Mouse (Mus musculus): ENCODE results near the gene Ccdc63.

Ccdc63 gene

DNA sequence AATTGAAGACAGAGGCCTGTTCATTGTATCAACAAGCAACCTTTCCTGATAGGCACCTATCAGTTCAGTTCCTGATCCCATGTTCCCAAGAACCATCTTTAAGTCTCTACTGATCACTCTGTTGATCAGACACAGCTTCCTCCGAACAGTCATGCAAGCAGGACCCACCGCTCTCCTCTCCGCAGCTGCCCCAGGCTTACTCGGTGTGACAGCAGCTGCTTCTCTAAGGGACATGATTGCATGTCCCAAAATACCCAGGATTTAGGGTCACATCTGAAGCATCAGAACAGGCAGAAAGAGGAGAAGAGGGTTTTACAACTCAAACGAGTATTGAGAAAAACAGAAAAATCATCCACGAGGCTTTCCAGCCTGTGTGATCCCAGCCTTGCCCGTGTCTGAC lies 55.3 kb downstream of the Ccdc63 start:
- DNase-seq (ENCODE audit: low spot score in 2 of 2), result no peak

DNA sequence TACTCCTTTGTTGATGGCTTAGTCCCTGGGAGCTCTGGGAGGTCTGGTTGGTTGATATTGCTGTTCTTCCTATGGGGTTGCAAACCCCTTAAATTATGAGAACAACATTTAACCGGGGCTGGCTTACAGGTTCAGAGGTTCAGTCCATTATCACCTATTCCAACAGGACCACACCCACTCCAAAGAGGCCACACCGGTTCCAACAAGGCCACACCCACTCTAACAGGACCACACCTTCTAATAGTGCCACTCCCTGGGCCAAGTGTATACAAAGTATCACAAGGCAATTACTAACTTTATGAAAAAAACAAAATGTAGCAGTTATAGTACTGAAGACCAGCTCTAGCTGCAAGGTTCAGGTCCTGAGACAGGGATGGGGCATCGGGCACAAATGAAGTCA lies 56.2 kb downstream of the Ccdc63 start:
- no peak for DNase-seq (ENCODE audit: low spot score in 2 of 2)

DNA sequence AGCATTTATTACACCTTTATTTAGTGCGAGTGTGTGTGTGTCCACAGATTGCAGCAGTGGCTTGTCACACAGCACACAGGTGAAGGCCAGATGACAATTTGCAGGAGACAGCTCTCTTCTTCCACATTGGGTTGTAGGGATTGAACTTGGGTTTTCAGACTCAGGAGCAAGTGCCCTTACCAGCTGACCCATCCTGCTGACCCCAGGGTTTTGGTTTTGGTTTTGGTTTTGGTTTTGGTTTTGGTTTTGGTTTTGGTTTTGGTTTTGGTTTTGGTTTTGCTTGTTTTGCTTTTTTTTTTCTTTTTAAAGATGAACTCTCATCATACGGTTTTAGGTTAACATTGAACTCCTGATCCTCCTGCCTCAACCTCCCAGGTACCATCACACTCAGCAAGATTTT lies 57.3 kb downstream of the Ccdc63 start:
- DNase-seq (ENCODE audit: low spot score in 2 of 2), result no peak

- no peak for DNase-seq (ENCODE audit: low spot score in 2 of 2)
Observed at GRCm38 (mm10) chr5:122081471-122081870, 59.2 kb downstream of the Ccdc63 start.

DNA sequence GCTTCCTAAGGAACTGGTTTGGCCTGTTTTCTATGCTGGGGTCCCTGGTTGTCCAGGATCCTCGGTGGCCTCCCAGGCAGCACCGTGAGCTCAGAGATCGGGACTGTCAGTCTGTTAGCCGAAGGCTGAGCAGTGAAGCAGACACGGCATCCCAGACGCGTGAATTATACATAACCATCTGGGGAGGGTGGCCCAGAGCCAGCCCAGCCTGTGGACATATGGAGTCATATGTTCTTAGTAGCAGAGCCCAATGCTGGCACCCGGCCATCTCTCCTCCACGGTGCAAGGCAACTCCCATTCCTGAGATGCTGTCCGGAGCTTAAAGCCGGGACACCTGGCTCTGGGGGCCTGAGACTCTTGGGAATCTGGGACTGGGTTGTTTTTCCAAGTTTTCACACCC lies 59.7 kb downstream of the Ccdc63 start:
- DNase-seq (ENCODE audit: low spot score in 2 of 2), result no peak

DNA sequence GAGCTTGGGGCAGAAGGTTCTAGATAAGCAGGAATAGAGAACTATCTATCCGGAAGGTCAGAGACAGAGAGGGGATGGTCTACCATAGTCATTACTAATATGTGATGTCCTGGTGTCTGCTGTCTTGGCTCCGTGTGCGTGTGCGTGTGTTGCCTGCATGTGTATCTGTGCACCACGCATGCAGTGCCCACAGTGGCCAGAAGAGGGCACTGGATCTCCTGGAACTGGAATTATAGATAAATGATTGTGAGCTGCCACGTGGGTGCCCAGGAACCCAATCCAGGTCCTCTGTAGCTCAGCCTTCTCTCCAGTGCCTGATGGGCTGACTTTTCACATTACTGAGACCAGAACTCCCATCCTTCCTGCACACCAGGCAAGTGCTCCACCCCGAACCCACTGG lies 60.8 kb downstream of the Ccdc63 start:
- no peak for DNase-seq (ENCODE audit: low spot score in 2 of 2)

DNA sequence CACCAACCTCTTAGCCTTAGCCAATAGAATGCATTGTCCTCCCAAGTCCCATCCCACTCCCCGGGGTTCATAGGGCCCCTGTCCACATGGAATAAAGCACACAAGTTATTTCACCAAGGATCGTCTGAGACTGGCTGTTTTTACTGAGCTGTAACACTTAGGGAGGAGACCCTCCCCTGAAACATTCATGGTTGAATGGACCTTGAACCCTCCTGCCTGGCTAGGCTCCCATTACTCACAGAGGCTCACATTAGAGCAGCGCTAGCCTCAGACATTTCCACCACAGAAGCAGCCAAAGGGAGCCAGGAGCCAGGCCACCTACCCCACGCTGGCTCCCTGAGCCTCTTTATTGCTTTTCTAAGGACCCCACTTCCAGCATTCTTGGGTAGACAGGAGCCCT lies 63.4 kb downstream of the Ccdc63 start:
- DNase-seq (ENCODE audit: low spot score in 2 of 2), result no peak

GRCm38 (mm10) chr5:122075736-122076135 lies 64.9 kb downstream of the Ccdc63 start:
- DNase-seq (ENCODE audit: low spot score in 2 of 2), result no peak

- no peak for DNase-seq (ENCODE audit: low spot score in 2 of 2)
Observed at GRCm38 (mm10) chr5:122071997-122072396, 68.6 kb downstream of the Ccdc63 start.

DNA sequence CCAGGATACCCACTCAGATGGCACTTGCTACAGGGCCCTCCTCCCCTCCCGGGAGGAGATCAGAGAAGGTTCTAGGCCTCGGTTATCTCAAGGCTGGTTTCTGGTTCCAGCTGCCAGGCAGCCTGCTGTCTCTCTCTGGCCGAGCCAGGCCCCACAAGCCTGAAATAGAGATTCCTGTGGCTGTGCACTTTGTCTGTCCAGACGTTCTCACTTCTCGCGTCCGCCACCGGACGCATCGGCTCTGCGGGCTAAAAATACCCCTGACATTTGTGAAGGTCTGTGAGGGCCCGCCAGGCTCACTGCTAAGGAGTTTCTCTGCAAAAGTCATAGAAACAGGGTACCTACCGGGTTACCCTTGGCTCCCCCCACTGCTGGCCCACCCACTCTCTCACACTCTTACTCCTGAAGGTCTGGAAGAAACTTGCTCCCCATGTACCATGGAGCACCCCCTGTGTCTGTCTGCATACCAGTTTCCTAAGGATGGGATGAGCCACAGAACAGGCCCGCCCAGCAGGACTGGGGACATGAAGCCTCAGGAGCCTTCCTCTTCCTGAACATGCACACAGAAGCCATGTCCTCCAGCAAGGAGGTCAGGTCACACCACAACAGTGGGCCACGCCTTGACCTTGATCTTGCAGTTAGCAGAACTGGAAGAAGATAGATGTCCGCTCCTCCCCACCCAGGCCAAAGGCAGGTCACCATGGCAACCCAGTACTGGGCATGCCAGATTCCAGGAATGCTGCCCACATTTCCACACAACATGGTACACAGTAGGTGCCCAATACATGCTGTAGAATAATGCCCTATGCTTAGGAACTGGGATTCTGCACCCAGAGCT lies 69.4 kb downstream of the Ccdc63 start:
- DNase-seq (ENCODE audit: low spot score in 2 of 2), result no peak

GRCm38 (mm10) chr5:122068563-122068962 lies 72.1 kb downstream of the Ccdc63 start:
- no peak for DNase-seq (ENCODE audit: low spot score in 2 of 2)

- DNase-seq (ENCODE audit: low spot score in 2 of 2), result no peak
Observed at GRCm38 (mm10) chr5:122063204-122063933, 77.3 kb downstream of the Ccdc63 start.

DNA sequence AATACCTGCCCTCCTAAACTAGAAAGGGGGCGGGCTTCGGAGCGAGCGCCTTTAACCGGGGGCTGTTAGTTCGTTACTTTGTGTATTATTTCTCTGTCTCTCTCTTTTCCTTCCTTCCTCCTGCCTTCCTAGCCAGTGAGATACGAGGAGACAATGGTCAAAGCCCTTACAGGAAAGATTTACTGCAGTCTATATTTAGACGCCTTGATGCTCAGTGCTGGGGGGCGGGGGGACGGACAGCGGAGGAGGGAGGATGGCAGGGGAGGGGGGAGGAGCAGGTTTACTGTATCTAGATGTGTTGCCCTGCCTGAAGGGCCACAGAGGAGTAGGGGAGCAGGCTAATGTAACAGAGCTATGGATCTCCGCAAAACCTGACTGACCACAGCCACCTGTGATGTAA lies 78.1 kb downstream of the Ccdc63 start:
- DNase-seq (ENCODE audit: low spot score in 2 of 2), result no peak

DNA sequence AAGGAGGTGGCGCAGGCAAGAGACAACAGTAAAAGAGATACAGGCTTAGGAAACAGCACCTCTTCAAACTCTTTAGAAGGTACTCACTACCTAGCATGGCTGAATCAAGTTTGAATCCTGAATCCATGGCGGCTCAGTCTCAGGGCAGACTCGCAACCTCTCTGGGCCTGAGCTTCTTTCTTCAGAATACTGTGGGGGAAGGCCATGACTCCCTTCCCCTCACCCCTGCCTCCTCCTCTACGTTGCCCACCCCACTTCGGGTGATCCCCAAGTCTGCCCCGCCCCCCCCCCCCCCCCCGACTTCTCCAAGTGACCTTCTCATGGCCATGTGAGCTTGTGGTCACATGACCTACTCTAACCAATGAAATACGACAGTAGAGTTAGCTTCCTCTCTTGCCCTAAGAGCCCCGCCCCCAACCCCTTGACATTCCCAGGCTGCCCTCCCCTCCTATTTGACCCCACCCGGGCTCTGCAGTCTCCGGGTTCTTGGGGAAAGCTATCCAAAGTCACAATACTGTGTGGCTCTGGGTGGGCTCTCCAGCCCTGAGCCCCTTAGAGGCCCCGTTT lies 79.8 kb downstream of the Ccdc63 start:
- no peak for DNase-seq (ENCODE audit: low spot score in 2 of 2)

GRCm38 (mm10) chr5:122059060-122060017 lies 81.3 kb downstream of the Ccdc63 start:
- peak; percentile 33 to 36 for DNase-seq (ENCODE audit: low spot score in 2 of 2)

All from urinary bladder, postnatal 36 days (tissue).